Mouse (Mus musculus): ENCODE data around the gene Cks1b. TPM values are rescaled to one million over a fixed set of nuclear protein-coding genes. Genes with fewer than 3 reads are reported as not detected.
"Not testable (repeated sequence)": the region's sequence is repeated elsewhere in the genome, so short reads cannot be mapped to it uniquely, and the experiment has no call there.

The Cks1b gene
- total RNA-seq, 1 experiment from 2014 or later: 133 TPM

DNA sequence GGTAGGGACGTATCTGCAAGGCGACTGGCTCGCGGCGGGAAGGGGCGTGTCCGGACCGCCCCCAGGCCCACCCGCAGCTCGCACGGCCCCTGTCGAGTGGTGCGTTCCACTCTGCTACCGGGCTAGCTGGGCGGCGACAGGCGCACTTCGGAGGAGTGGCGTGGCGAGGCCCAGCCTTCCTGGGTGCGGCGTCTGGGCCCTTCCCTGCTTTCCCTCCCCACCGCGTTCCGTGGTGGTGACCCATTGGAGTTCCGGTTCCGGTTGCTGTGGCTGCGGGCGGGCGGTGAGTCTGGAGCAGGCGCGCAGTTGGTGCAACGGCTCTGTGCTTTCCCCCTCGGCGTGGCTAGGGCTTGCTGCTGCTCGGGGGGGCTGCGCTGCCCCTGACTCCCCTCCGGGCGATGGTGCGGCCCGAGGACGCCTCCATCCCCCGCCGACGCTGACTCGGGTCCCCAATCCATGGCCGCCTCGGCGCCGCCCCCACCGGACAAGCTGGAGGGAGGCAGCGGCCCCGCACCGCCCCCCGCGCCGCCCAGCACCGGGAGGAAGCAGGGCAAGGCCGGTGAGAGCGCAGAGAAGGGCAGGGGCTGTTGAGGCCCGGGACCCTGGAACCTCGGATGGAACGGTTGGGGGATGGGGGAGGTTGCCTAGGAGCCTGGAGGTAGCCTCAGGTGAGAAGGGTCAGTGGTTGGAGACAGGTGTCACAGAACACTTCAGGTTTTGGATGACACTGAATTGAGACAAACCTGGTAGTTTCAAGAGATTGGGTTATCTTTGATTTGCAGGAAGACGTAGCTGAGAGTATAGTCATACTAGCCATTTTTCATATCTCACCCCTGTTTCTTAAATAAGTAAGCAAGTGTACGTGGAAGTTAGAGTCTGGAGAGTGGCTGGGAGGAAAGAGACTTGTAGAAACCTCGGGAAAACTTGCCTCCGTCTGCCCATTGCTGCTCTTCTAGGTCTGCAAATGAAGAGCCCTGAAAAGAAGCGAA is 12.3 kb upstream of the Cks1b start, which contains the start of gene Pygo2:
Pygo2 (plus strand) TSS at position 44 of the 989 bp plus-strand sequence.
- peak; percentile 93 to 96 for ATAC-seq (replicated peaks in 1 of 2; ENCODE audit: insufficient read depth in 1 of 2, low FRiP score in 2 of 2, low TSS enrichment in 1 of 2, low read depth in 1 of 2, poor library complexity in 2 of 2, severe bottlenecking in 2 of 2)

DNA sequence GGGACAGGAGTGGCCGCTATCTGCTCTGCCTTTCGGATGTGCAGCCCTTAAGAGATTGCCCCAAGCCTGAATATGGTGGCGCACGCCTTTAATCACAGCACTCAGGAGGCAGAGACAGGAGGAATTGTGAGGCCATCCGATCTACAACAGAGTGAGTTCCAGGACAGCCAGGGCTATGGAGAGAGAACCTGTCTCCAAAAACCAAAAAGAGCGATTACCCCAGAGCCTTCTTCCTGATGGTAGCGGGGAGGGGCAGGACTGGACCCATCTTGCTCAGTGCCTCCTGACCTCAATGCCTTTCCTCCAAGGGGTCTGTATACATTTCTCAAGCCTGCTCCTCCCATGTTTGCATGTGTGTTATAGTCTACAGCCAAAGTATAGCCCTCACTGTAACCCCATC is 10.8 kb upstream of the Cks1b start:
- ATAC-seq (replicated peaks in 1 of 2; ENCODE audit: insufficient read depth in 1 of 2, low FRiP score in 2 of 2, low TSS enrichment in 1 of 2, low read depth in 1 of 2, poor library complexity in 2 of 2, severe bottlenecking in 2 of 2): not testable (repeated sequence)

DNA sequence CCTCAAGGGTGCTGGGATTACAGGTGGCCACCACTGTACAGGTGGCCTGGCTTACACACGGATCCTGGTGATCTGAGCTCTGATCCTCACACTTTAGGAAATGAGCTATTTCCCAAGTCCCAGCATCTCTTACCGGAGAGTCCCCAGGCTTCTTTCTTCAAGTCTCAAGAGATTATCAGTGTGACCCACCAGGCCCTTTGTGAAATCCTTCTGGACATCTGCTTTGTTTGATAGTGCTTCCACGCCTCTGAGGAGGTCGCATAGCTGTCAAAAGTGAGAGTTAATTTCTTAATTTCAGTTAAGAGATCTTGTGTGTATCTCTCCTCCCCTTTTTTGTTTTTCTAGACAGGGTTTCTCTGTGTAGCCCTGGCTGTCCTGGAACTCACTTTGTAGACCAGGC is 7.7 kb upstream of the Cks1b start:
- ATAC-seq (replicated peaks in 1 of 2; ENCODE audit: insufficient read depth in 1 of 2, low FRiP score in 2 of 2, low TSS enrichment in 1 of 2, low read depth in 1 of 2, poor library complexity in 2 of 2, severe bottlenecking in 2 of 2): no peak

DNA sequence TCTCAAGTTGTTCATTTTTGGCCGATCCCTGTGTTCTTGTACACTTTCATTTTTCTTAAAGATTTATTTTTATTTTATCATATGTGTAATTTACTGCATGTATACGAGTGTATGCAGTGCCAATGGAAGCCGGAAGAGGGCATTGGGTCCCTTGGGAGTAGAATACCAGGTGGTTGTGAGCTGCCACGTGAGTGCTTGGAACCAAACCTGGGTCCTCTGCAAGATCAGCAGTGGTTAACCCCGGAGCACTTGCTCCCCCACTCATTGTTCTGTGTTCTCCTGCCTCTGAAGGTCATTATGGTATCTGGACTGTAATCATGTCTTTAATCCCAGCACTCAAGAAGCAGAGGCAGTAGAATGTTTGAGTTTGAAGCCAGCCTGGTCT is 7.0 kb upstream of the Cks1b start:
- ATAC-seq (replicated peaks in 1 of 2; ENCODE audit: insufficient read depth in 1 of 2, low FRiP score in 2 of 2, low TSS enrichment in 1 of 2, low read depth in 1 of 2, poor library complexity in 2 of 2, severe bottlenecking in 2 of 2): no peak

DNA sequence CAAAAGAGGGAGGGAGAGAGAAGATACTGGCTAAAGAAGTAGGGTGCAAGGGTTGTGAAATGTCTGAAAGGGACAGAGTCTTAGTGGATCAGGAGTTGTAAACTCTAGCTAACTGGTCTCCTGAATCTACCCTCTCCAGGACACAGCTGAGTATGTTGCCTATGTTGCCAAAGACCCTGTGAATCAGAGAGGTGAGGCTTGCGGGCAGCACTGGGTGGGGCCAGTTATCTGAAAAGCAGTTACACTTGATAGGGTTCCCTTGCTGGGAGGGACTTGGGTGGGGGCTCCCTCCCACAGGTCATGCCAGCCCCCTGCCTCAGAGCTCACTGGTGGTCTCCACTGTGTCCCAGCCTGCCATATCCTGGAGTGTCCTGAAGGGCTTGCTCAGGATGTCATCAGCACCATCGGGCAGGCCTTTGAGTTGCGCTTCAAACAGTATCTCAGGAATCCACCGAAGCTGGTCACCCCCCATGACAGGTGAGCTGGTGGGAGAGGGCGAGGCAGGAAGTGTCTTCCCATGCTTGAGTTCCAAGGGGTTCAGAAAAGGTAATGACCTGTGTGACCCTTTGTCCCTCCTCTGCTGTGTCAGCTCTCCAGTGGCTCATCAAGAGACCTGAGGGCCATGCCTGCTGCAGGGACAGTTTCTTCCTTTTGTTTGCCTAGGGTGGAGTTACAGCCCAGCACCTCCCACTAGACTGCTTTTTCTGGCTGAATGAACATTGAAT is 6.4 kb upstream of the Cks1b start:
- no peak for ATAC-seq (replicated peaks in 1 of 2; ENCODE audit: insufficient read depth in 1 of 2, low FRiP score in 2 of 2, low TSS enrichment in 1 of 2, low read depth in 1 of 2, poor library complexity in 2 of 2, severe bottlenecking in 2 of 2)

DNA sequence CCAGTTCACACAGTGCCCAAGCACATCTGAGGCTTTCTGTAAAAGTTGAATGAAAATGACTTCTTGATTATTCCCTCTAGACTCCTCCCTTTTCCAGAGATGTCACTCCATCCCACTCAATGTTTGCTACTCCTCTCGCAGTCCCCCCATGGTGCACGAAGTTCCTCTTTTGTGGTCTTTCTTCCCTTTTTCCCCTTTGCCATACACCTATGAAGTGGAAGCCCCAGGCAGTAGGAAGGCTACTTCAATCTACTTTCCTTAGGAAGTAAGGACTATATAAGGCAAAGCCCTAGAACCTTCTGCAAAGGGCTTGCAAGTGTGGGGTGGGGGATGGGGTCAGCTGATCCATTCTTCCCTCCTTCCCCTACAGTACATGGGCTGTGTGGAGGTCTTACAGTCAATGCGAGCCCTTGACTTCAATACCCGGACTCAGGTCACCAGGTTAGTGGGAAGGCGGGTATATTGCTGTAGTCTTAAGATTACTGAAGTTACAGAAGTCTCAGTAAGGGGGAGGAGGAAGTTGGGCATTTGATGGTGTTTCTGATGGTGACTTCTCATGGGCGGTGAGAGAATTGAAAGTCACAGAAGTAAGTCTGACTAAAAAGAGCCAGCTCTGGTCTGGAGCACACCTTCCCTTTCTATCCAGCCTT is 4.5 kb upstream of the Cks1b start:
- ATAC-seq (replicated peaks in 1 of 2; ENCODE audit: insufficient read depth in 1 of 2, low FRiP score in 2 of 2, low TSS enrichment in 1 of 2, low read depth in 1 of 2, poor library complexity in 2 of 2, severe bottlenecking in 2 of 2): no peak

DNA sequence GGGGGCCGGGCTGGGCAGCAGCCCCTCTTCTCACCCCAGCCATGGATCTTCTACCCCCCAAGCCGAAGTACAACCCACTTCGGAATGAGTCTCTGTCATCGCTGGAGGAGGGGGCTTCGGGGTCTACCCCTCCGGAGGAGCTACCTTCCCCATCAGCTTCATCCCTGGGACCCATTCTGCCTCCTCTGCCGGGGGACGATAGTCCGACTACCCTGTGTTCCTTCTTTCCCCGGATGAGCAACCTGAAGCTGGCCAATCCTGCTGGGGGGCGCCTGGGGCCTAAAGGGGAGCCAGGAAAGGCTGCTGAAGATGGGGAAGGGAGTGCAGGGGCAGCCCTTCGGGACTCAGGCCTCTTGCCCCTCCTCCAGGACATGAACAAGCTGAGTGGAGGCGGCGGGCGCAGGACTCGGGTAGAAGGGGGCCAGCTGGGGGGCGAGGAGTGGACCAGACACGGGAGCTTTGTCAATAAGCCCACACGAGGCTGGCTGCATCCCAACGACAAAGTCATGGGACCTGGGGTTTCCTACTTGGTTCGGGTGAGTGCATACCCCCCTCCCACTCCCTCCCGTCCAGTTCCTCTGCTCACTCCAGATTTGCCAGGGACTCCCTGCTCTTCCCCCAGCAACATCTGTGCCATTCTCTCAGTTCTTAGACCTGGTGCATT is 3.8 kb upstream of the Cks1b start:
- ATAC-seq (replicated peaks in 1 of 2; ENCODE audit: insufficient read depth in 1 of 2, low FRiP score in 2 of 2, low TSS enrichment in 1 of 2, low read depth in 1 of 2, poor library complexity in 2 of 2, severe bottlenecking in 2 of 2): no peak

DNA sequence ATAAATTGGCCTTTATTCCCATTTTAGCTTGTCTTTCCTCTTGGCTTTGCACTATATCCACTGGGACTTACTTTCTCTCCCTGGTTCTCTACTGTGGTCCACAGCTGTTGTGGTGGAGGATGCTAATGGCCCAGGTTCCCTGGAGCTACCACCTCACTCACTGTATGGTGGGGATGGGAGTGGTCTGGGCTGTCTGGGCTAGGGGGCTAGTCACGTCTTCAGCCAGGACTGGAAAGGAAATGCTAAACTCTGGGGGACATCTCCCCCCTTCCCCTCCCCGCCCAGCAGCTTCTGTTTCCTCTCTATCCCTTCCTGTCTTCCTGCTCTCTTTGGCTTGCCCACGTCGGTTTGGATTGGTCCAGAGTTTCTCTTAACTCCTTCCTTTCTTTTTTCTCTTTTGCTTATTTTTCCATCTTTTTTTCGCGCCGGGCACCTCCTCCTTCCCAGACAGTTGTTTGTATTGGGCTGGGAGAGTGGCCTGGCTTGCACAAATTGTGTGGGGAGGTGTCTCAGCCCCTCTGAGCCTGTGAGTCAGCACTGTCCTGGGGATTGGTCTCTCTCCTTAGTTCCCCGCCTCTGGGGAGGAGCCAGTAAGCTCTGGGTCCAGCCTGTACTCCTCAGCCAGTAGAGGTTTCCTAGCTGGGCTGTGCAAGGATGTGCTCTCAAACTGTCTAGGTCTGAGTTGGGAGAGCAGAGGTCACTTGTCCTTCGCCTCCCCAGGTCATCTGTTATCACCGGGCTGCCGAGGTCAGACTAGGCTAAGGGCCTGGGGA is 3.0 kb upstream of the Cks1b start:
- peak; percentile 21 to 29; a peak in 2 of 4 replicates for ATAC-seq (replicated peaks in 1 of 2; ENCODE audit: insufficient read depth in 1 of 2, low FRiP score in 2 of 2, low TSS enrichment in 1 of 2, low read depth in 1 of 2, poor library complexity in 2 of 2, severe bottlenecking in 2 of 2)

DNA sequence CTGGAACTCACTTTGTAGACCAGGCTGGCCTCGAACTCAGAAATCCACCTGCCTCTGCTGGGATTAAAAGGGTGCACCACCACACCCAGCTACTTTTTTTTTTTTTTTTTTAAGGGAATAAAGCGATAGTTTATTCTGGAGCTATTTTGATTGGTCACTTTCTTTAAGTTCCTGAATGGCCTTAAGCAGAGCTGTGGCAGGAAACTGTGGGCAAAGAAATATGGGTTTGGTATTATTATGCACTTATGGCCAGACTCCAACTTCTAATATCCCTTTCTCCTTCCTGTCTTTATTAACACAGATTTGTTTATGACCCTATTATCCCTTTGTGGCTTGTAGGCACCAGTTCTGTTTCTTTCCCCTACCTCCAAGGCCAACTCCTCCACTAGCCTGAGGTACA is 2.2 kb upstream of the Cks1b start:
- no peak for ATAC-seq (replicated peaks in 1 of 2; ENCODE audit: insufficient read depth in 1 of 2, low FRiP score in 2 of 2, low TSS enrichment in 1 of 2, low read depth in 1 of 2, poor library complexity in 2 of 2, severe bottlenecking in 2 of 2)

DNA sequence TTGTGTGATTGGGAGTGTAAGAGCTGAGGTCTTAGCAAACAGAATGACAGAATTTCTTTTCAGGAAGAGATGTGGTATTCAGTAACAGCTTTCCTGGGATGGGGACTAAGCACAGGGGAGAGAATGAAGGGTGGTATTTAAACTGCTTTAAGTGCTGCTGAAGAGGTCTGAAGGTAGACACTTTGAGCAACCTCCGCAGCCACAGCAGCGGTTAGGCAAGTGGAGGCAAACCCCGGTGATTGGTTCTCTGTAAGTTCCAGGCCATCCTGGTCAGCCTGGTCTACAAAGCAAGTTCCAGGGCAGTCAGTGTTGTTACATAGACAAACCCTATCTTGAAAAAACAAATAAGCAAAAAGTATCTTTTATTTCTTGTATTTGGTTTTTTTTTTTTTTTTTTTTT is 1.8 kb upstream of the Cks1b start:
- no peak for ATAC-seq (replicated peaks in 1 of 2; ENCODE audit: insufficient read depth in 1 of 2, low FRiP score in 2 of 2, low TSS enrichment in 1 of 2, low read depth in 1 of 2, poor library complexity in 2 of 2, severe bottlenecking in 2 of 2)

DNA sequence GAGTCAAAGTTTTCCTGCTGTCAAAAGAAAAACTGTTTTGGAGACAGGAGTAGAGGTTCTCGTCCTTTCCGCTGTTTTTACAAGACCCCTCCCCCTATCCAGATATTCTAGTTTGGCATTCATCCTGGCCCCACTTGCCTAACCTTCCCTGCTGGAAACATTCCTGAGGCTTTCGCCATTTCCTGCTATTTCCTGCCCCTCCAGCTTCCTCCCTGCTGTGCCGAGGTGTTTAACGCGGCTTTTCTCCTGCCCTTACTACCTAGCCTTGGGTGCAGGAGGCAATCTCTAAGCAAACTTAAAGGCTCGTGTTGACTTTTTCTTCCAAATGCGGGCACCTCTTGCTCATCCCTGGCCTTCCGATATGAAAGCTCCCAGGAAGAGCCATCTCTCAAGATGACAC is 1.4 kb upstream of the Cks1b start:
- ATAC-seq (replicated peaks in 1 of 2; ENCODE audit: insufficient read depth in 1 of 2, low FRiP score in 2 of 2, low TSS enrichment in 1 of 2, low read depth in 1 of 2, poor library complexity in 2 of 2, severe bottlenecking in 2 of 2): no peak

DNA sequence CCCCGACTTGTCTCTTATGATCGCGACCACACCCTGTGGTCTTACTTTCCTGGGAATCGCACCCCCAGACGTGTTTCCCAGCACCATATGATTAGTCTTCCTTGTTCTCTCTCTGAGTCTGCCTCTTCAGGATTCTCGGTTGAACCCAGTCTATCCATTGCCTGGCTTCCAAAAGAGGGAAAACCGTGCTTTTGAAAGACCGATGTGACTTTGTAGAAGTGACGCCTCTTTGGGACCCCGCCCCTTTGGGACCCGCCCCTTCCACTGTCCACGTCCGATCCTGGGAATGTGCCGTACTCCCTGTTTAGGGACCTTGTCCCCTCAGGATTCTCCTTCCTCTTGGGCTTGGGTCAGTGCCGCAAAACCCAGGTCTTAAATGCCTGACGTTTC is 673 bp upstream of the Cks1b start:
- no peak for ATAC-seq (replicated peaks in 1 of 2; ENCODE audit: insufficient read depth in 1 of 2, low FRiP score in 2 of 2, low TSS enrichment in 1 of 2, low read depth in 1 of 2, poor library complexity in 2 of 2, severe bottlenecking in 2 of 2)

DNA sequence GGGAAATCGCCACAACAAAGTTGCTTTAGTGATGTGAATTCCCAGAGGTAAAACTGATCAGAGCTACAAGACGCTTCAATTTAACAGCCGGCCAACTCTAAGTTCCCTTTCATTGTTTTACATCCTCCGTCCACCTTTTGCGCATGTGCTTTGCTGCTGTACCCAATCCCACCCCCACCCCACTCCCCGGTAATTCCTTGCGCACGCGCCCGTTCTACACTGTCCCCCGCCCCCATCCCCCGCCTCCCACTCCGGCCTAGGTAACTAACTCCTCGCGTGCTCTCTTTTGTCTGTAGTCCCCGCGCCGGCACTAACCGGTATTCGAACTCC is 378 bp downstream of the Cks1b start:
- 0 out of 4 replicates have a peak, but pooled peaks have one; percentile 1 to 3 for ATAC-seq (replicated peaks in 1 of 2; ENCODE audit: insufficient read depth in 1 of 2, low FRiP score in 2 of 2, low TSS enrichment in 1 of 2, low read depth in 1 of 2, poor library complexity in 2 of 2, severe bottlenecking in 2 of 2)

DNA sequence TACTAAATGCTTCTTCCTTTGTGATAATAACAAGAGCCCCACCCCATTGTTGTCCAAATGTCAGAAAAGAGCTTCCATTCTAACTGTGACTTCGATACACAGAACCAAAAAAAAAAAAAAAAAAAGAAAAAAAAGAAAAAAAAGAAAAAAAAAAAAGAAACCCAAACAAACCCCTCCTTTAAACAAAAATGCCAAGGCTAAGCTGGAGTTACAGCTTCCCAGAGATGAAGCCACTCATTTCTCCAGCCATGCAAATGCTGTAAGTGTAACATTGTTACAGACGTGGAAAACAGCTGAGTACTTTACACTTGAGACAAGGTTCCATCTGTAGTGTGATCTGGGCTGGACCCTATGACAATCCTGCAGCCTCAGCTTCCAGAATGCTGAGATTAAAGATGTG is 1.1 kb downstream of the Cks1b start:
- no peak for ATAC-seq (replicated peaks in 1 of 2; ENCODE audit: insufficient read depth in 1 of 2, low FRiP score in 2 of 2, low TSS enrichment in 1 of 2, low read depth in 1 of 2, poor library complexity in 2 of 2, severe bottlenecking in 2 of 2)

DNA sequence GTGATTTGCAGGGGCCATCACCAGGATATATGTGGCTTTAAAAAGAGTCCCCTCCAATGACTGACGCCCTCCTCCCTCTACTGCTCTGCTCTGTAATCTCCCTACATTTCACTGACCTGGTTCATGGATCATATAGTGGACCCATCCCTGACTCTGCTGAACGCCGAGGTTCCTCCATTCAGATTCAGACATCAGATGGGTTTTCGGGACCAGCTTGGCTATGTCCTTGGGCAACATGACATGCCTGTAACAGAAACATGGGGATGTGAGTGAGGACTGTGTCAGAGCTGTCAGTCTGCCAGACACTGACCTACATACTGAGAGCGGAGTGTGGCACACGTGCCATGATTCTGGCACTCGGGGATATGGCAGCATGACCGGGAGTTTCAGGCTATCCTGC is 2.0 kb downstream of the Cks1b start:
- no peak for ATAC-seq (replicated peaks in 1 of 2; ENCODE audit: insufficient read depth in 1 of 2, low FRiP score in 2 of 2, low TSS enrichment in 1 of 2, low read depth in 1 of 2, poor library complexity in 2 of 2, severe bottlenecking in 2 of 2)

DNA sequence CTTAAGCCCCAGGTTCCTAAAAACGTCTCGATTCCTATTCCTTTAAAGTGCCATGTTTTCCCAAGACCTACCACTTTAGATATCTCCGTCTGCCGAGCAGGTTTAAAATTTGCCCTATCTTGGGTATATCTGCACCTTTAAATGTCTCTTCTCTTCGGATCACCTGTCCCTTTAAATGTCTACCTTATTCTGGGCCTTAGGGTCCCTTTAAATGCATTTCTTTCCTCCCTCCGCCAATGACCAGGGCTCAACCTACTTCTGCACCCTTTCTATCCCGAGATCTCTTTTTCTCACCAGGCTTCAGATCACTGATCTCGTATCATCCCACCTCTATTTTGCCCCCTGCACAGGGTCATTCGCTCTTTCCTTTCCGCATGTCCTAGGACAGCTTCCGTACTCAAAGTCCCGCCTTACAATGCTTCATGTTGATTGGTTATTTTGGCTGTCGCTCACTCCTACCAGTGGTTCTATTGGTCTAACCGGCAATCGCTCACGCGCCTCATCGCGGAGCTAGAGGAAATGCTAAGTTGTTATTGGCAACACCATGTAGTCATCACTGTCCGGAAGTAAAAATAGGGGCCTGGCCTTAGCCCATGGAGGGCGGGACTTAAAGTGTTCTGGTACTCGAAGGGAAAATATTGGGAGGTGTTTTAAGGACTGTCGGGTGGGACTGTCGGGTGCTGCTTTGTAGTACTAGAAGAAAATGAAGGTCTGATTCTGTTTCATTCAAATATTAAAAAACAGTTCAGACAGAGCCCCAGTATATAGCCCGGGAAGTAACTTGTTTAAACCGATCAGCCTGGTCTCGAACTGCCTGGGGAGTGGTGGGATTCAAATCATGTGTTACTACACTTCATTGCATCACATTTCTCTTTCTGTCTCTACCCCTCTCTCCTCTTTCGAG is 6.4 kb downstream of the Cks1b start, which contains the start of gene Flad1:
Flad1 (minus strand) TSS at position 381 of the 904 bp plus-strand sequence.
- peak; percentile 99 to 100 for ATAC-seq (replicated peaks in 1 of 2; ENCODE audit: insufficient read depth in 1 of 2, low FRiP score in 2 of 2, low TSS enrichment in 1 of 2, low read depth in 1 of 2, poor library complexity in 2 of 2, severe bottlenecking in 2 of 2)
